Mouse (Mus musculus) cerebral cortex, adult 2 months (tissue): ENCODE measurements around the gene Pramef8.

Experiments
- WGBS: fragments of 180-500 bp; shearing (Covaris S2); methylation state at CpG from one replicate; pipeline ENCODE4 v1.1.7; 2018; 5-methylcytosine and 5-hydroxymethylcytosine counted together

The Pramef8 gene

DNA sequence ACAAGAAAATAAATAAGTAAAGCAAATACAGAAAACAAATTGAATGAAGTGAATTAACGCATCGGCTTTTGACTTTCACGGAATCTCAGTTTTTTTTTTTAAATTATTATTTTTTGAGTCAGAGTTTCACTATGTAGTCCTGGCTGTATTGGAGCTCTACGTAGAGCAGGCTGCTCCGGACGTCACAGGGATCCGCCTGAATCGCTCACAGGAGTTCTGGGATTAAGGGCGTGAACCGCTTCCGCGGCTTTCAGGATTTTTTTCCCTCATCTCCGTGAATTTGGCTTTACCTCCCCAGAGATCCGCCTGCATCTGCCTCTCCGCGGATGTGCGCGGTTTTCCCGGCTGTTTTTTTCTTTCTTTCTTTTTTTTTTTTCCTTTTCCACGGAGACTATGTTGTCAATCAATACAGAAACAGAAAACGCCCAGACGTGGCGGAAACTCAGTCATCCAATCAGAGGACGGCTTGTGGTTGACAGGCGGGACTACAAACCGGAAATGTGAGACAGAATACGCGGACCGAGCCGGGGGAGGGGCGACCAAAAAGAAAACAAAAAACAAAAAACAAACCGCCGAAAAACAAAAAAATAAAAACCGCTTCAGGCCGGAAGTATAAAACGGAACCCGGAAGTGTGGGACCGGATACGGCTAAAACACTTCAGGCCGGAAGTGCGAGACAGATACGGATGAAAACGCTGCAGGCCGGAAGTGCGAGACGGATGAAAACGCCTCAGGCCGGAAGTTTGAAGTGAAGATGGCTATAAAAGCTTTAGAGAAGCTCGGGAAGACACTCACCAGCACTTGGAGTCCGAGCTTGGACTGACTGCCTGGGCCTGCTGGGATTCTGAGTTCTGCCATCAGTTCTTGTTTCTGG is at the start of gene Pramef8:
Gene Pramef8 (plus strand): TSS at position 208 of the 874 bp plus-strand sequence.
- WGBS = under 1% methylated on average over 50 of the region's 50 CpGs

DNA sequence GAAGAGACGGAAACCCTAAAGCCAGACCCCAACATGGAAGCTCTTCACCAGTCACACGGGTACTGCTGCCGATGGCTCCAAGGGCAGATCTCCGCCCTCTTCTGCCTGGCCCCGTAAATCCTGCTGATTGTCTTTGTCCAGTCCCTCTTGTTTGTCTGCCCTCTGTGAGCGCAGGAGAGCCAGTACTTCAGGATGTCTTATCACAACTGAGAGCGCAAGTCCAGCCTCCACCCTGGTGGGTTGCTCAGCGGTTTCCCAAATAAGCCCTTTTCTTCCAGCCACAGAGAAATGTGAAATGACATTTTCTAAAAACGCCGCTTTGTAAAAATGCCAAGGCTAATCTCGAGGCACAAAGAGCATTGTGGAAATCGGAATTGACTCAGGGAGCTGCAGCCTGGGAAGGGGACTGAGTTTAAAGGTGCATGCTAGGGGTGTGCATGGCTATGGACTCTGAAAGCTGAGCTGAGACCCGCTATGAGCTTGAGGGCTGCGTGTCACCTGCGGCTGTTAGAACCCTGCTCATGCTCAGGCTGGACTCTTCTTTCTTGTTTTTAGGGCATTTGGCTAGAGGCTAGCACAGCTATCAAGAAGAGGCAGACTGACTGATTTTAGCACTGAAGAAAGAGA is 45.7 kb upstream of the Pramef8 start:
- WGBS = 48% methylated on average over 15 of the region's 15 CpGs

DNA sequence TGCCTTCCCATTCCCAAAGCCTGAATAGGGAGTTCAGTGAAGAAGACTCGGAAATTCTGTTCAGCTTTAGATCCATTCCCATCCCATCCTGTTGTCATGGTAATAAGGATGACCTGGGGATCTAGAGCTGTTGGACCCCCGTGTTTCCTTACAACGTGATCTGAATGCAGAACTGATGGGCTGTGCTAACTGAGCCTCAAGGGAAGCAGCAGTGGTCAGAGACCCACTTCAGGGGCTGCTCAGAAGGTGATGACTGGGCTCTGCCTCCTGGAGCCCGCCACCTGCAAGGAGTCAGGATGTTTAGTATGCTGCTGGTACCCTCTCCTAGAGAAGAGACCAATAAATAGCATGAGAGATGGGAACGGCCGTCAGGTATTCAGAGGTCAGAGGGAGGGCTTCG is 32.7 kb upstream of the Pramef8 start:
- 56% methylated on average over 7 of the region's 7 CpGs for WGBS

DNA sequence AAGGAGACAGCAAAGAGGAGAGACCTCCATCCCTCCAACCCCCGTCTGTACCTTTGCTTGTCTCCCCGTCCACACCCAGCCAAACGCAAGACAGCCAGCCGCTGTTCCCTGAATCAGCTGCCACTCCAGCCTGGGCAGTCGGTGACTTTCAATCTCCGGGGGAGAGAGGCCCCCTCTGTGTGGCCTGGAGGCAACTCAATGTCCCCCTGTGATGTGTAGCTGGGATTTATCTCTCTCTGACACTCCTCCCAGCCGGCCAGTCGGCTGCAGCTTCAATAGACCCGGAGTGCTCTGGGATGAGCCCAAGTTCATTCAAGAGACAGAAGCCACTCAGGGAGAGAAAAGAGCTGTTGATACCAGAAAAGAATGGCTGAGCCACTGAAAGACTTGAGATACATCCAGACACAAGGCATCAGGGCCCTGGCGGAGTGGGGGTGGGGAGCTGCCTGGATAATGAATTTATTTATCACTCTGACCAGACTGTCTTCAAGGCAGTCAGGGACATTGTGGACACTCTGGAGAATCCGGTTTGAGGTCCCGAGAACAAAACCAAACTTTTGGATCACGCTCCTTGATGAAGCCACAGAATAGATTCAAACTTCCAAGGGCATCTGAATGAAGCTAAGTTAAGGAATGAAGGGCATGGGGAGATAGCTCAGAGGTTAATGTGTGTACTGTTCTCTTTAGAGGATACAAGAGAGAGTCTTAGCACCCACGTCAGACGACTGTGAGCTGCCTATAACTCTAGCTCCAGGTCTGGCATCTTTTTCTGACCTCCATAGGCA is 32.1 kb upstream of the Pramef8 start:
- WGBS = 35% methylated on average over 15 of the region's 15 CpGs

GRCm38 (mm10) chr4:143380716-143381004 is 31.6 kb upstream of the Pramef8 start:
- 2% methylated on average over 5 of the region's 5 CpGs for WGBS

GRCm38 (mm10) chr4:143382163-143382562 is 30.1 kb upstream of the Pramef8 start:
- WGBS = 54% methylated on average over 3 of the region's 3 CpGs

DNA sequence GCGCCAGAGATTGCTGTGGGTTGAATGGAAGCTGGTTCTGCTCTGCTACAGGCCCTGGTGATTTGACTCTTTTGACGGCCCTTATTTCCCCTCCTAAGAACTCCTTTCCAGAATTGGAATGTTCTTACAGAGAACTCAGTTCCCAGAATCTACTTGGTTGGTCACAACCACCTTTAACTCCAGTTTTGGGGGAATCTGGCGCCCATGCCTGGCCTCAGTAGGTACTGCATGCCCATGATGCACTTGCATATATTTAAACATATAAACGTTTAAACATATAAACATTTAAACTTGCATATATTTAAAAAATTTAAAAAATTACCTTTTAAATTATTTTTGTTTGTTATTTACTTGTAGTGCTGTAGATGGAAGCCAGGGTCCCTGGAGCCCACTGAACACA is 28.6 kb upstream of the Pramef8 start:
- WGBS = 54% methylated on average over 4 of the region's 4 CpGs

- WGBS = 9% methylated on average over 39 of the region's 43 CpGs
These were observed 23.1 kb upstream of the Pramef8 start for GRCm38 (mm10) chr4:143388955-143389702.

- WGBS = 83% methylated on average over 26 of the region's 26 CpGs
These were observed 18.0 kb upstream of the Pramef8 start, which contains the start of gene Pramel1 for GRCm38 (mm10) chr4:143394181-143394580. TSS of gene Pramel1 (plus strand) at chr4:143394428.

GRCm38 (mm10) chr4:143411566-143412218 is 534 bp upstream of the Pramef8 start:
- 60% methylated on average over 5 of the region's 5 CpGs for WGBS

DNA sequence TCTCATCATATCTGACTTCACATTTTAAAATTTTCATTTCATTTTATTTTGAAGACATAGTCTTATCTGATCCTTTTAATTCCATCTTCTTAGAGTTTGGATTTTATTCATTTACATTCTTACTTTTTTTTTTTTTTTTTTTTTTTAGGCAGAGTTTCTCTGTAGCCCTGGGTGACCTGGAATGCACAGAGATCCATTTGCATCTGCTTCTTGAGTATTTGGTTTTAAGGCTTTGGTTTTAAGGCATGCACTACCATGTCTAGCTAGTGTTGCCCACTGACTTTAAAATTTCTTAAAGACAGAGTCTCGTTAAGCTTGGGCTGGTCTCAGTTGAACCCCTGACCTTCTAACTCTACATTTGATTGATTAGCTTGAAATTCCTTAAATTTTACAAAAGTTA is 1.4 kb downstream of the Pramef8 start:
- WGBS = 95% methylated on average over 1 of the region's 1 CpGs

- 98% methylated on average over 3 of the region's 3 CpGs for WGBS
These were observed 1.9 kb downstream of the Pramef8 start for GRCm38 (mm10) chr4:143414121-143414520.

DNA sequence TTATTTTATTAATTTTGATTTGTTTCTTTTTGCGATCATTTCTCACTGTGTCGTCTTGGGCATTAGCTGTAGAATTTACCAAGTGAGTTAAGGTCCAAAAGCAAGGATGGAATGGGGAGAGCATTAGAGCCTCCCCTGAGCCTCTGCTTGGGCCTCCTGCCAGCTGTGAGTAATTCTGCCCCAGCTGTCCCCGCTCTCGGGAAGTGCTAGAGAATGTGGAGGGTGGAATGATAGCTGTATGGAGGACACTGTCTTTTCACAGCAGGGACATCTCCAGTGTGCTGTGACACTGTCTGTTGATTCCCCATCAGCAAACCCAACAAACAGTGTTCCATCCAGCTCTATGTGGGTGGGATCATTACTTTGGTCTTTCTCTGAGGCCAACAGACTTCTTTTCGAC is 14.5 kb downstream of the Pramef8 start:
- WGBS = 64% methylated on average over 5 of the region's 5 CpGs

- WGBS = 82% methylated on average over 3 of the region's 3 CpGs
These were observed 38.0 kb downstream of the Pramef8 start, which contains the start of gene Oog4 for GRCm38 (mm10) chr4:143450224-143450623. TSS of gene Oog4 (minus strand) at chr4:143450324.
